Mouse (Mus musculus): ENCODE results near the gene Zbtb12. TPM values are rescaled to one million over a fixed set of nuclear protein-coding genes. Genes with fewer than 3 reads are reported as not detected.
"Not testable (repeated sequence)": the region's sequence is repeated elsewhere in the genome, so short reads cannot be mapped to it uniquely, and the experiment has no call there.

The Zbtb12 gene
- polyA plus RNA-seq, 1 experiment = 6.6 TPM

GRCm38 (mm10) chr17:34874321-34874720 is 5.0 kb upstream of the Zbtb12 start:
- DNase-seq (ENCODE audit: low spot score) = no peak

GRCm38 (mm10) chr17:34881166-34881565 is 1.9 kb downstream of the Zbtb12 start:
- no peak for DNase-seq (ENCODE audit: low spot score)

DNA sequence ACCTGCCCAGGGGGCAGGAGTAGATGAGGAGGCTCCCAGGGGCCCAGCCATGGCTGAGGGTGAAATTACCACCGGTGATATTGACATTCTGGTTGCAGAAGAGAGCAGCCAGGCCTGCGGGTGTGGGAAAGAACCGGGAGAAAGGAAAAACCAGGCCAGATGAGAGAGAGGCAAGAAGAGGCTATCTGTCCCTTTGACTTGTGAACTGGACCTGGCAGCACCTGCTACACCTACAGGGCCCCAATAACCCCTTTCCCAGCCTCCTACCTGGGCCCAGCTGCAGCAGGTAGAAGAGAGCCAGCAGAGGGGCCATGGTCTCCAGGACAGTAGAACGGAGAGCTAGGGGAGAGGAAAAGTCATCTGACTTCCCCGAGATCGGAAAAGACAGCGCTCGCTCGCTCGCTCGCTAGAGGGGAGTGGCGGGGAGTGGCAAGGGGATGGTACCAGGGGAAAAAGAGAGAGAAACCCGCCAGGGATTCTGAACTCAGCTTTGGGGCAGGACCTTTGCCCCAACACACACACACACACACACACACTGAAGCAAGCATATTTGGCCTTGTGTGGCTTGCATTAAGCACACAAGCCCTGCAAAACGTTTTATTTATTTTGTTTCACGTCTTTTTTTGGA is 2.5 kb downstream of the Zbtb12 start, which contains the start of gene Gm20547:
Gene Gm20547 (minus strand): TSS at position 360 of the 628 bp plus-strand sequence.
- DNase-seq (ENCODE audit: low spot score) = no peak

DNA sequence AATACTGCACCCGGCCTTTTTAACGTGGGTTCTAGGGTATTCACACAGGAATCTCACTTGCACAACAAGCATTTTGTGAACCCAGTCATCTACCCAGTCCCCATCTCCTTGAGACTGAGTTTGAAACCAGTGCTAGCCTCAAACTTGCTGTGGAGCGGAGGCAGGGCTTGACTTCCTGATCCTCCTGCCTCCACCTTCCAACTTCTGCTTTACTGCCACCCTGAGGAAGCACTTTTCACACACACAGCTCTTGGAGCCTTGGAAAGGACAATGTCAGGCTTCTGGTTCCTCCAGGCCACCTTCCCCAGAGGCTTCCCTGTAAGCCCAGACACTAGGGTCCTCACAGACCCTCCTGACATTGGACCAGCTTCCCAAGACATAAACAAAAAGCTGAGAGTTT is 4.0 kb downstream of the Zbtb12 start:
- no peak for DNase-seq (ENCODE audit: low spot score)

DNA sequence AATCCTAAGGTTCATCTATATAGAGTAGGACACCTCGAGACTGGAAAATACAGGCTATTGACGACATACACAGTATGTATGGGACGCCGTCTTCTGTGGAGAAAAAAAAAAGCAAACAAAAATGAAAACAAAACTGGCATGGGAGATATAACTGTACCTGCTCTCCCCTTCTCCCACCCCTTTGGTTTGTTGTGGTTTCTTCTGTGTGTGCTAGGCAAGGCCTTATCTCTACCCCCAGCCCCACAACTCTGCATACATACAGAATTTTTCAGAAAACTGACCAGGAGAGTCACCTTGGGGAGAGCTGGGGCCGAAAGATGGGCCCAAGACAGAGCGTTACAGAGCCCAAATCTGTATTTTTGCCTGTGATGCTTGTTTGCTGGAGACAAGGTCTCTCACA is 5.4 kb downstream of the Zbtb12 start:
- no peak for DNase-seq (ENCODE audit: low spot score)

DNA sequence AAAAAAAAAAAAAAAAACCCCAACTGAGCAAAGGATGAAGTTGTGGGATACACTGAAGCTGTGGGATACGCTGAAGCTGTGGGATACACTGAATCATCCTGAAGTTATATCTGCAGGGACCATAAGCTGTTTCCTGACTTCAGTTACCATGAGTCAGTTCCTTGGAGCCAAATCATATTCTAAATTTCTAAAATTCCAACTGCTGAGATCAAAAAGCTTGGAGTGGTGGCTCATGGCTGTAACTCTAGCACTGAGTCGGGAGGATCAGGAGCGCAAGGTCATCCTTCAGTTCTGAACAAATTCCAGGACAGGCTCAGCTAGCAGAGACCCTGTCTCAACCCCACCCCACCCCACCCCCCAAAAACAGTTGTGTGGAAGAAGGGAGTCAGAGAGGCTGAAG is 6.3 kb downstream of the Zbtb12 start:
- no peak for DNase-seq (ENCODE audit: low spot score)

DNA sequence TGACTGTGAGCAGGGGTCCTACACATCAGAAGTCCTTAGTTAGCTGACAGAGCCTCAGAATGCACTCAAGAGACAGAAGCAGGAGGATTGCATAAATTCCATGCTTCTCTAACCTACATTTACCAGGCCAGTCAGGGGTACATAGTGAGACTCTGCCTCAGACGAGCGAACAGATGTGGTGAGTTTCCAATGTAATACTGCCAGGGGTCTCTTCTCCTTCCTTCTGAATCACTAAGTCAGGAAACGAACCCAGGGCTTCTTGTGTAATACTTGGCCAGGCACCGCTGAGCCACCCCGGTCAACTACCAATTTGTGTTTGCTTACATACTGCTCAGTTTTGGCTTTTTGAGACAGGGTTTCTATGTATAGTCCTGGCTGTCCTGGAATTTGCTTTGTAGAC is 8.7 kb downstream of the Zbtb12 start:
- DNase-seq (ENCODE audit: low spot score) = no peak

DNA sequence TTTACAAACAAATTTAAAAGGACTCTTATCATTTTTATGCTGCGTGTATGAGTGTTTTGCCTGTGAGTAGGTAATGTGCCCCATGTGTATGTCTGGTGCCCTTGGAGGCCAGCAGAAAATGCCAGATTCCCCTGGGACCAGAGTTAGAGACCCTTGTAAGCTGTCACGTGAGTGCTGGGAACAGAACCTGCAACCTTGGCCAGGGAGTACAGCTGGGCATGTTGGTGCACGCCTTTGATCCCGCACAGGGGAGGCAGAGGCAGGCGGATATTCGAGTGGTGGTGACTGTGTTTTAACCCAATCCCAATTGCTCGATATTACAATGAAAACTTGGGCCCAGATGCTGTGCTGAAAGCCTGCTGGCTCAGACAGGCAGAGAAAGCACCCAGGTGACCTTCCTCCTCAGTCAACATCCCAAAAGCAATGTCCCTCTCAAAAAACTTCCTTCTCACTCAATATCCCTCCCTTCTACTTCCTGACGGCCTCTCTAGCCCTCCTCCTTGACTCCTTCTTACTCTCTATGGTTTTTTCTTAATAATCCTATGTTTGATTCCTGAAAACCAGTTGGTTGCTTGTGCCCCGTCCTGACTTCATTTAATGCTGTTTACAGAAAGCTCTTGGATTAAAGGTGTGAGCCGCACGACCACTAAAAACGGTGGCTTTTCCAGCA is 10.9 kb downstream of the Zbtb12 start:
- no peak for DNase-seq (ENCODE audit: low spot score)

GRCm38 (mm10) chr17:34891377-34891776 is 12.1 kb downstream of the Zbtb12 start:
- DNase-seq (ENCODE audit: low spot score) = no peak

DNA sequence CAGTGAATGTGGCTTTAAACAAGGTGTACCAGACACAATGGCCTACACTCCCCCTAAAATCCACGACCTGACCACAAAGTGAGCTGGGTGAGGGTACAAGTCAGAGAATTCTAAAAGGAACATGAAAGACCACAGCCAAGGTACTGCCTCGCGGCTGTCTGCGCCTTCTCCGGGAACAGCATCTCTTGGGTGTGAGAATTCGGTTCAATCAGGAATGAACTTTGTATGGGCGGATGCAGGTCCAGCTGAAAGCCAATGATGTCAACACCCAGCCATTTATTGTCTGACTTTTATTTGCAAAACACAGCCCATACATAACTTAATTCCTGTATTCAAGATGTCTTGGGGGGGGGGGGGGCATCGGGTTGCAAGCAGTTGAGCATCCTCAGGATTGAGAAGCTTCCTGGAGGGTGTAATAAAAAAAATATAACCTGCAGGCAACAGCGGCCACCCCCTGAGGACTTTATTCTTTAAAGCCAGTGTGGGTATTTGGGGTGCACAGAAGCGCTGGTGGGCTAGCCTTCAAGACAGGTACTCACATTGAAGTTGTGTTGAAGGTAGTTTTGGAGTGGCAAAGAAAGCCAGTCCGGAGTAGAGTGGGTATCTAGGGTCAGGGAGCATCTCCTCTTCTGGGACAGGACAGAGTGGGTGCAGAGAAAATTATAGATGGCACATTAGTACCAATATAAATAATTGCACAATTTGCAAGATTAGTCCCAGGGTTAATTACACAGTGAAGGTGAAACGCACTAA is 14.0 kb downstream of the Zbtb12 start:
- DNase-seq (ENCODE audit: low spot score) = no peak

DNA sequence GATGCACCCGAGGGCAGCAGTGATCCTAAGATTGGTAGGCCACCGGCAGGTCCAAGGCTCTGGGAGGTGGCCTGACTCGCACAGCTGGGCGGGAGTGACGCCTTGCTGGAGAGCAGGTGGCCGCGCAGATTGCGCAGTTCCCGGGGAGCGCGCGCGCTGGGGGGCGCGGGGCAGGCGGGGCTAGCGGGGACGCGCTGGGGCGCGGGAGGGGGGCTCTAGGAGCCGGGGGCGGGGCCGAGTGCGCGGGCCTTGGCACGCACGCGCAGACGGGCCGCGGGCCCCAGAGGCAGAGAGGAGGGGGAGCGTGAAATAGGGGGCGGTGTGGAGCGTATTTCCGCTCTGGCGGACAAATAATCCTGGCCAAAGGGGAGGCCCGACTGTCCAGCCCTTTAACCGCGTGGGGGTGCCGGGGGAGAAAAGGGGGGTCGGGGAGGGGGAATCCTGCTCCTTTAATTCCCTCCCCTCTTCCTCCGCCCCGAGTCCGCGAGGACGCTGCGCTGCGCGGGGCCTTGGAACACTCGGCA is 14.9 kb downstream of the Zbtb12 start:
- peak; percentile 90 for DNase-seq (ENCODE audit: low spot score)

- peak; percentile 56 for DNase-seq (ENCODE audit: low spot score)
Observed at GRCm38 (mm10) chr17:34894801-34895530, 15.7 kb downstream of the Zbtb12 start.

- no peak for DNase-seq (ENCODE audit: low spot score)
Observed at GRCm38 (mm10) chr17:34895724-34896123, 16.4 kb downstream of the Zbtb12 start.

DNA sequence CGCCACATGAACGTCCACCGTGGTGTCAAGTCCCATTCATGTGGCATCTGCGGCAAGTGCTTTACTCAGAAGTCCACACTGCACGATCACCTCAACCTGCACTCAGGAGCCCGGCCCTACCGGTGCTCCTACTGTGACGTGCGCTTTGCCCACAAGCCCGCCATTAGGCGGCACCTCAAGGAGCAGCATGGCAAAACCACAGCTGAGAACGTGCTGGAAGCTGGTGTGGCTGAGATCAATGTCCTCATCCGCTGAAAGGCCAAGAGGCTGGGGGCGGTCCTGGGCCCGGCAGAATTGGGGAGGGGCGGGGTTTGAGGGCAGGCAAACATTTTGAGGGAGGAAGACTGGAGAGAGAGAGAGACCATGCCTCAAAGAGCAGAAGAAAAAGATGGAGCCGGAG is 17.1 kb downstream of the Zbtb12 start:
- no peak for DNase-seq (ENCODE audit: low spot score)

DNA sequence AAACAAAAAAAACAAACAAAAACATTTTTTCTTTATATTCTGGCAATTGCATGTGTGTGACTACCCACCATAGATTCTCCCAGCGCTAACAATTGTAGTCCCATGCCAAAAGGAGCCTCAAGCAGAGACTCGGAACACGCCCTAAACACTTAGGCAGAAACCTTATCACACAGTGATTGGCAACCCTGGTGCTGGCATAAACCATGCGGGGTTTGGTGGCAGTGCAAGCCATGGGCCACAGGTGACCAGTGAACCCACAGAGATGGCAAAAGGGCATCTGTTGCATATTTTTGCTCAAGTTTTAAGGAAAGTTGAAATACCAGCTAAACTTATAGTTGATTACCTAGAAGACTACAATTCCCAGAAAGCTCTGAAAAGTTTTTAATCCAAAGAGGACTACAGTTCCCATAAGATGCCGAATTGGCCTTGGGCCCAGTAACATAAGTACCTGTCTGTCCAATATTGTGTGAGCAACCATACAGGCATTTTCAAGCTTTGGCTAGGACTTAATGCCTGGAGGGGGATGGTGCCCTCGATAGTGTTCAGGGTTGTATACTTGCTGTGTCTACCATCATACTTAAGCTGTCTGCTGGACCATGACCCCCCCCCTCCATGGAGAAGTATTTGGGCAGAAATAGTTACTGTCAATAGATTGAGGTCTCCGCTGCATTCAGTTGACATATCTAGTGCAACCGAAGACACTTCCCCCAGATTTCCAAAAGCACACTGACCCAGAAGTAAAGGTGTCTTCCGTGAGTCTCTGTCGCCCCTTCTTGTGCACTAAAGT is 18.3 kb downstream of the Zbtb12 start:
- no peak for DNase-seq (ENCODE audit: low spot score)

DNA sequence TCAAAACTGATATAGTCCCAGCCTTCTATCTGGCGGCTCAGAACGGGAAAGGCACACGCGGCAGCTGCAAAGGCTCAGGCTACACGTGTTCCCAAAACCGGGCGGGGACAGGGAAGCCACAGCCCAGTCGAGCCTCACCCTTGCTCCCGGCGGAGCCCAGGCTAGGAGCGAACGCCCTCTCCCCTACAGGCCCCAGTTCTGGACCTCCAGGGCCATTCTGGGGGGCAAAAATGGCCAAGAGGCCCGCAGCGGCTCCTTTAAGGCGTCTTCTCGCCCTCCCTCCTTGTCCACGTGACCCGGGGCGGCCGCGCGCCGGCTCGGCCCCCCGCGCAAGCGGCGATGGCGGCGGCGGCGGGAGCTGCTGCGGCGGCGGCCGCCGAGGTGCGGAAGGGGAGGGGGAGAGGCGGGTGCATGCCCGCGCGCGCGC is 18.9 kb downstream of the Zbtb12 start, which contains the start of the genes C2 and Ehmt2:
Gene C2 (minus strand): TSS at position 106 of the 427 bp plus-strand sequence.
Gene Ehmt2 (plus strand): TSS at position 310 of the 427 bp plus-strand sequence.
- peak; percentile 81 for DNase-seq (ENCODE audit: low spot score)

- DNase-seq (ENCODE audit: low spot score) = no peak
Observed at GRCm38 (mm10) chr17:34898706-34899052, 19.4 kb downstream of the Zbtb12 start.

GRCm38 (mm10) chr17:34899053-34899889 is 20.0 kb downstream of the Zbtb12 start:
- peak; percentile 64 for DNase-seq (ENCODE audit: low spot score)

GRCm38 (mm10) chr17:34899890-34900243 is 20.6 kb downstream of the Zbtb12 start:
- DNase-seq (ENCODE audit: low spot score) = no peak

GRCm38 (mm10) chr17:34900826-34901225 is 21.5 kb downstream of the Zbtb12 start:
- not testable (repeated sequence) for DNase-seq (ENCODE audit: low spot score)

All from urinary bladder, adult 2 months (tissue).